Mouse (Mus musculus): Measurements from ENCODE around the gene Pigk.

DNA sequence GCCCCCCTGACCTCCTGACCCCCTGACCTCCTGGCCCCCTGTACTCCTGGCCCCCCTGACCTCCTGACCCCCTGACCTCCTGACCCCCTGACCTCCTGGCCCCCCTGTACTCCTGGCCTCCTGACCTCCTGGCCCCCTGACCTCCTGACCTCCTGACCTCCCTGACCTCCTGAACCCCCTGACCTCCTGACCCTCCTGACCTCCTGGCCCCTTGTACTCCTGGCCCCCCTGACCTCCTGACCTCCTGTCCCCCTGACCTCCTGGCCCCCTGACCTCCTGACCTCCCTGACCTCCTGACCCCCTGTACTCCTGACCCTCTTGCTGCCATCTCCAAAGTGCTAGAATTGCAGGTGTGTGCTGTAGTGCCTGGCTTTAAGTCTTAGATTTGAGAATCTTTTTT is 19.6 kb downstream of the Pigk start:
- no peak for TF ChIP-seq CTCF (IDR thresholded peaks at IDR 0.05; ENCODE audit: extremely low read depth, insufficient read length, insufficient replicate concordance, low read depth, low read length)
- no peak for TF ChIP-seq POLR2A (IDR thresholded peaks at IDR 0.05; ENCODE audit: low read depth, low read length)
